Mouse (Mus musculus) MEL-GATA-1-ER (cell line): ENCODE results near the gene Ebpl.
"Not testable (repeated sequence)": the region's sequence is repeated elsewhere in the genome, so short reads cannot be mapped to it uniquely, and the experiment has no call there.

Experiments used
- DNase-seq: peaks from one replicate; pipeline ENCODE4 v3.0.0-alpha.2; 2012; ENCODE audit warnings: low read depth; ENCODE audit errors: extremely low read depth

Ebpl gene

DNA sequence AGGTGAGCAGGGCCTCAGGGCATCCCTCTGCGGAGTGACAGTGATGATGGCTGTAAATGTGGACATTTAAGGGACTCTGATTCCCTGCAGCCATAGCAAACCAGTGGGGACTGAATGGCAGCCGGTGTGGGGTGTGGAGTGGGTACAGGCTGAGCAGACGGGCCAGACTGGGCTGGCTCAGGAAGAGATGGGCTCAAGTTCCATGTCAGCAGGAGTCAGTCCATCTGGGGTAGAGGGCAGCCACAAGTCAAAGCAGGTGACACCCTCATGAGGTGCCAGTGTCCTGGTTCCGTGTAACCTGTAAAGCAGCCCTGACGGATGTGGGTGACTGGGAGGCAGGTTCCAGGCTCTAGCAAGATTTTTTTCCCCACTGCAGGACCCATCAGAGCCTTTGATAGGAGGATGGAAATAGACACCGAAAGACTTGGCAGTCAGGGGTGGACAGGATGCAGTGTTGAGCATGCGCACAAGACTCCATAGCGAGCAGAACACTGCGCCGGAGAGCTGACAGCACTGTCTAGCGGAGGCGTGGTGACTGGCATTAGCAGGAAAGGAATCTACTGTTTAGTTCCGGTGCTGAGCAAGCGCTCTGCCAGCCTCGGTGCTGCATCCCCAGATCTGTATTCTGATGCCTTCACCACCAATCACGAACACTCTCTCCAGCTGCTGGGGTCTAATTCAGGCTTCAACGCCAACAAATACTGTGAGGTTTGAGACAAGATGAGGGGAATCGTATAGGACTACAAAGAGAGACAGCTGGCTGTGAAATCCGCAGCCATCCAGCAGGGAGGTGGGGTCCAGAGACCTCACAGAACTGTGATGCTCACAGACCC lies 32.4 kb downstream of the Ebpl start:
- no peak for DNase-seq

DNA sequence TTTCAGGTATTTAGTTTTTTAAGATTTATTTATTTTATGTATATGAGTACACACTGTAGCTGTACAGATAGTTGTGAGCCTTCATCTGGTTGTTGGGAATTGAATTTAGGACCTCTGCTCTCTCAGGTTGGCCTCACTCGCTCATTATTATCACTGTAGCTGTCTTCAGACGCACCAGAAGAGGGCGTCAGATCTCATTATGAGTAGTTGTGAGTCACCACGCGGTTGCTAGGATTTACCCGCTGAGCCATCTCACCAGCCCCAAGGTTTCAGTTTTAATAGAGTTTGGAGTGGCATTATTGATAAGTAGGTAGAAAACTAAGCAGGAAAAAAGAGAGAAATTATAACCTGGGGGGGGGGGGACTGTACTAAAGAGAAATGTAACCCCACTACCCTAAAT lies 33.2 kb downstream of the Ebpl start:
- not testable (repeated sequence) for DNase-seq

DNA sequence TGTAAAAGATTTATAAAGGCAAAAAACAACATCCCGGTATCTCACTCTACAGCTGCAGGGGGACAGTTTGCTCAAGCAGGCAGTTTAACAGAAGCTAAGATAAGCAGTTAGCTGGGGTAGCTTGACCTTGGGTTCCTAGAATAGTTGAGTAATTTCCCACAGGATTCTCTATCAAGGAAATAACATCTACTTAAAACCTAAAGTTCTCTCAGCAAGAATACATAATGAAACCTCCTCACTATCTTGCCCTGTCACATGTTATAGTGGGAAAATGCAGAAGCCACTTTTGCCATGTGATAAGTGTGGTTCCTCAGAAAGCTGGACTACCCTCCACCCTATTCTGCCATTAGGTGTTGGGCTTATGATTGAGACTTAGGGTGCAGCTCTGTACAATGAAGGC lies 37.5 kb downstream of the Ebpl start:
- peak; percentile 70 for DNase-seq

DNA sequence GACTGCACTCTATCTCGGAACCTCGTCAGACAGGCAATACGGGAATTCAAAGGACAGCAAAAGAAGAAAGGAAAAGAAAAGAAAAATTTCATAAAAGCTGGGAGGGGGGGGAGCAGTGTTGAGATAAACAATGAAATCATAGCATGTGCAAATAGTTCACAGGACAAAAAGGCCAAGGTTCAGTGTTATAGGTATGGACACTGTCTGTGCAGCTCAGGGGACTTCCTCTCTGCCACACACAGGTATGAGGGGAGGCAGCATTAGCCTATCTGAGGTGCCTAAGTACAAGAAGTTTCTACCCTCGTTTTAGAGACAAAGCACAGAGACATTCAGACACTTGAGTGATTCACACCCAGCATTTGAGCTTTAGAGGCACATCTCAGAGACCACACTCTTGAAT lies 39.0 kb downstream of the Ebpl start:
- DNase-seq = no peak

DNA sequence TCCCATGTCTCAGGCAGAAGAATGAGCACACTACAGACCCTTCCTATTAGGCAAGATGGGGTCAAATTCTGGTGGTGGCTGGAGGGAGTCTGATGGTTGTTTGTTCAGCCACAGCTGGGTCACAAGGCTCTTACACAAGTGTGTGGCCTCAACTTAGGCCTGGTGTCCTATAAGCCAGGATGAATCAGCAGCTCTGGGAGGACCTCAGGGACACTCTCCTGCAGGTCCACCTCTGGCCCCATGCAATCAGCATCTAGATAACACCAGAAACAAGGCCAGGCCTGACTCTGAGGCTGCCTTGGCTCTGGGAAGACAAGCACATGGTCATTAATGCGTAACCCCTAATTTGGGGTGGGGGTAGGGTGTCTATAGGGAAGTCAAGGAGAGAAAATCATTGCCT lies 39.5 kb downstream of the Ebpl start:
- no peak for DNase-seq

DNA sequence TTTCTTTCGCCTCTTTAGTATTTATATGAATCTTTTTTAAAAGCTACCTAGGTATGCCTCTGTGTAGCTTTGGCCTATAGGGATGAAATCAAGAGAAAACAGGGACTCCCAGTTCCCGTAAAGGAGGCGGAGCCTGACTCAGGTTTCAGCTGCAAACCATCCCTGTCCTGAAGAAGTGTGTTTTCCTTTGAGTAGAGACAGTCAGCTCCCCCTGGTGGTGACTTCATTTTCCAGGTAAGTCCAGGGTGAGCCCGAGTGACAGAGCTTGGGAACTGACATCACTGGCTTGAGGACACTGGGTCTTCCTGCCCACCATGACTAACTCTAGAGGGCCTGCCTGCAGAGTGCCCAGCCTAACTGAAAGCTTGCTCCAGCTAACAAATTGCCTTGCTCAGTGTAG lies 43.4 kb downstream of the Ebpl start:
- no peak for DNase-seq

DNA sequence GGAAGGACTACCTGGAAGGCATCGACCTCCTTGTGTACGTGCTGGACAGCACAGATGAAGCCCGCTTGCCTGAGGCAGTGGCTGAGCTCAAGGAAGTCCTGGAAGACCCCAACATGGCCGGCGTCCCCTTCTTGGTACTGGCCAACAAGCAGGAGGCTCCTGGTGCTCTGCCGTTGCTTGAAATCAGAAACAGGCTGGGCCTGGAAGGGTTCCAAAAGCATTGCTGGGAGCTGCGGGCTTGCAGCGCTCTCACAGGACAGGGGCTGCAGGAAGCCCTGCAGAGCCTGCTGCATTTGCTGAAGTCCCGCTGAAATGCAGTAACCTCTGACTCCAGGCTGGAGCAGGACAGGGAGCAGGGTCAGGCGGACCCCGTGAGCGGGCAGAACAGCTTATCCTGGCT lies 49.3 kb downstream of the Ebpl start:
- DNase-seq = no peak

DNA sequence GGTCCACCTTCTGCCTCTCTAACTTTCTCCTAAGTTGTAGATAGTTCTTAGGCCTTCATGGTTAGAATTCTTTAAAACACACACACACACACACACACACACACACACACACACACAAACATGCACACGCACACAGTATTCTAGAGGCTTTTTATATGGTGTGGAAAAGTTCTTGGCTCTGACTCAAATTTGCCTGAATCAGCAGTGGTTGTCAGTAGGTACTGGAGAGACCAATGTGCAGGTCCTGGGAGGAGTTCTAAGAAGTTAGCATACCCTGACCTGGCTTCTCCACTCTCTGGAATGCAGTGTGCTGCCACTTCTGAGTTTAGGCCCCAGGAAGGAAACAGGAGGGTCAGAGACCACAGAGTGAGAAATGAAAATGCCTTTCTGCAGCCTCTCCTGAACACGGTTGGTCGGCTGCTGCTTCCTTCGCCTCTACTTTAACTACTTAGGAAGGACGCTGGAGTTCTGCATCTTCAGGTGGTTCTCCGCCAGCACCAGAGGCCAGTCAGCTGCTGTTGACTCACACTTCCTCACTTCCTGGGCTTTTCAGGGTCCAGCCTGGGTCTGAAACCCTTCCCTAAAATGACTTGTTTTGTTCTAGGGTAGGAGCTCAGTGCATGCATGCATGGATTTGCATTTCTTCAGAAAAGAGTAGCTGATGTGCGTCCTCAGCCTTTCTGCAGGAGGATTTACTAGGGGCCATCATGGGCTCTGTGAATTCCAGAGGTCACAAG lies 50.0 kb downstream of the Ebpl start:
- DNase-seq = no peak

DNA sequence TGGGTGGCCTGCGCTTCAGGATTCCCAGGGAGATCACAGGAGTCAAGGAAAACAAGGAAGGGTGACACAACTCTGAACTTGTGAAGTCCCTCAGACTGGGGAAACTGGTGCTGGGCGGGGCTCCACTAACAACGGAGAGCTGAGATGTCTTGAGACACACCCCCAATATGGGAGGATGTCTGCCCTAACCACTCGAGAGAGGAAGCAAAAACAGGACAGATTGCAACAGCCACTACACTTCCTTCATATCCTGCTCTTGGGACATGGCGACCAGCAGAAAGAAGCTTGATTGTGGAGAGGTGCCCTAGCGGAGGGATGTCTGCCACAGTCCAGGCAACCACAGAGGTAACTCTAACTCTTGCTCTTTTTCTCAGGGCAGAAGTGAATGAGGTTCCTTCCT lies 50.6 kb downstream of the Ebpl start, which contains the start of gene Arl11:
TSS of gene Arl11 (plus strand) at position 161 of the 400 bp plus-strand sequence.
- DNase-seq = no peak

DNA sequence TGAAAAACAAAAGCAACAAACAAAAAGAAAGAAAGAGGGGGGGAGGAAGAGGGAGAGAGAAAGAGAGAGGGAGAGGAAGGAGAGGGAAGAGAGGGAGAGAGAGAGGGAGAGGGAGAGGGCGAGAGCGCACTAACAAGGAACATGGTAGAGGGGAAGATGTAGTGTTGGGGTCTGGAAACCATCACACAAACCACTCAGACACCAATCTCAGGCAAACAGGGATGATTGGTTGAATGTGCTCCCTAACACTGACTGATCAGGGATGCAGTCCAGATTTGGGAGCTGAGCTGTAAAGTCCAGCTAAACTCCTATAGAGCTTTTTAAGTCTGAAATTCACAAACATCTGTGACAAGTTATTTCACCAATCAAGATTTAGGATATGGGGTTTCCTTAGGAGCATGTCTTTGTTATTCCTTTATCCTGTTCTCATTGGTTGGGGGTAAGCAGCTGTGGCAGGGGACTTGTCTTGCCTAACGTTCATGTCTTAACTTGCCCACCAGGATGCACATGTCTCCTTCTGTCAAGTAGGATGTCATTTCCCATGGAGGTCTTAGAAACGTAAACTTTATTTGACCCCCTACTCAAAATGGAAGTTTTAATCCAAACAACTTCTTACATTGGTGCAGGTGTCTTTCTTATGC lies 56.1 kb downstream of the Ebpl start:
- DNase-seq = no peak

DNA sequence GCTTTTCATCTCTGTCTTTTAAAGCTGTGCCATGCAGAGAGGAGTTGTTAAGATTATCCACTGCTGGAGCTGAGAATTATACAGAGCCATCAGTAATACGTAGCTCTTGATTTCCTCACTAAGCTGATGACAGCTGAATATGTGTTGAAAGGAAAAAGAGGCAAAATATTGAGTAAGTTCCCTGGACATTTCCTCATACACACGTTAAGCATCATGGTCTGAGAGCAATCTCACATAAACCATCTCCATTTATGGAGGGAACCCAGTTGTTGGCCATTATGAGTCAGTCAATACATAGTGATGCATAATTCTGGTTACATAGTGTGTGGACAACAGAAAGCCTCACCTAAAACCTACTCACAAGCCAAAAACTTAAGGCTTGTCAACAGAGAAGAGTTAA lies 57.8 kb downstream of the Ebpl start:
- DNase-seq = no peak

DNA sequence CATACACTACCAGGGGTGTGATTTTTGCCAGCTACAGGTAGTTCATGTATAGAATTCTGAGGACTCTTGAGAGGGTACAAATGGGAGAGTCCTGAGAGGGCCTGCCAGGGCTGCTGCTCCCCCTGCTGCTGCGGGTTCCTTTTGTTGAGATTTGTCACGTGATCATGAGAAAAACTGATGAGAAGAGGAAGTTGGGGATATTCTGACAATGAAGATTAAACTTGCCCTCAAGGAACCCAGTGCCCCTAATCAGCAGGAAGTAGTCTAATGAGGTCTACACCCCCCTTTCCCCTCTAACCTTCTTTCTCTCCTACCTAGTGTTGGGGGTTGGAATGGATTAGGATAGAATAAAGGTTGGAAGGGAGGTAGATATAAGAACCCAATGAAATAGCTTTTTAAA lies 58.9 kb downstream of the Ebpl start:
- DNase-seq = peak; percentile 58

DNA sequence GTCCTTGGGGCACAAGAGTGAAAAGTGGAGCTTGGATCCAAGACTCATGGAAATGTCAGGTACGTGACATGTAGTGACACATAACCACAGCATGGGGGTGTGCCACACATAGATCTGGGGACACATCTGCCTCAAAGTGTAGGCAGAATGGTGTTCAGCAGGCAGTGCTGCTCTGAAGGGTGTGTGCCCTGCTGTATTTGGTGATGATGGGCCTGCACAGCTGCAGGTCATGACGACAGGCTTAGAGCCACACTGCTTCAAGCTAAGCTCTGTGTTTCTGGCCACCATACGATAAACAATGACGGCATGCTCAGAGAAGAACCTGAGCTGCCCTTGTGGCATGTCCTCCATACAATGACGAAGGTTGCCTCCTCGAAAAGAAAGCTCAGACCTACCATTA lies 60.4 kb downstream of the Ebpl start:
- DNase-seq = no peak

DNA sequence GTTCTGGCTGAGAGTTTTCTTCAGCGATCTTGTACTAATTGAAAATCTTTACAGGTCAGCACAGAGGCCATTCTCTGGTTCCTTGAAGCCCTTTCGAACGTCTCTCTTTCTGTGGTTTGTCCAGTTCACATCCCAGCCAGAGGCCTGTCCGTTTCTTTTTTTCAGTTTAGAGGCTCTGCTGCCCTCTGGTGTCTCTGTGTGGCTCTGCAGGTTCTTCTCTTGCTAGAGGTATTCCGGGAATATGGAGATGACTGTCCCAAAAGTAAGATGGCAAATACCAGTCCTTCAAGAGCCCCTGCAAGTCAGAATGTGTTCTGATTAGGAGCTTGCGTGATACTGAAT lies 65.5 kb downstream of the Ebpl start:
- DNase-seq = peak; percentile 67

DNA sequence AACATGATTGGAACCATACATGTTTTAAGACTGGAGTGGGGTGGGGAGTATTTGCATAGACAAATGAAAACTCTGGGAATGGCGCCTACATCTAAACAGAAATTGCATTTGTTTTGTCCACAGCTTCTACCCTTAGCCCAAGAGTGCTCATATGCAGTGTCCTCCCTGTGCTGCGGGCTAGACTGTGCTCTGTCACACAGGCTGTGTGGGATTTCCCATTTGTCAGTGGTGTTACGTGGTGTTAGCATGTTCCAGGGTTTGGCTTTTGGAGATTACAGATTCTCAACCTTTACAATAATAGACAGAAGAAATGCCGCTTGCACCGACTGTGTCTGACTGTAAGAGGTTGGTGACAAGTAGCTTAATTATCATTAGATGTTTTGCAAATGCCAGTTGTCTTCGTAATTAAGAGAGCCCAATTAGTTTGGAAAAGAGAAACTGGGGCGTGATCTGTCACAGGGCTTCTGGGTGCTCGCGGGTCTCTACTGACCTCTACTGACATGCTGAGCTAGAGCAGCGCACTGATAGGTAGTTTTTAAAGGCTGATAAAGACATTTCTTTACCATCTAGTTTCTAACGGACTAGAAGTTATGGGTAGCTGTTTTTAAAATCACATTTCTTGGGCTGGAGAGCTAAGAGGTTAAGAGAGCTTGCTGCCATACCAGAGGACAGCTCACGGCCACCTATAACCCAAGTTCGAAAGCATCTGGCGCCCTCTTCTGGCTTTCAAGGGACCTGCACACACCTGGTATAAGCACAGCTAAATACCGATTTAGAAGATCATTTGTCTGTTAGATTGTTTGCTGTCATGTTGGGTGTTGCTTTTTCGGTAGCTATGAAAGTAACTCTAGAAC lies 66.1 kb downstream of the Ebpl start:
- peak; percentile 76 for DNase-seq

DNA sequence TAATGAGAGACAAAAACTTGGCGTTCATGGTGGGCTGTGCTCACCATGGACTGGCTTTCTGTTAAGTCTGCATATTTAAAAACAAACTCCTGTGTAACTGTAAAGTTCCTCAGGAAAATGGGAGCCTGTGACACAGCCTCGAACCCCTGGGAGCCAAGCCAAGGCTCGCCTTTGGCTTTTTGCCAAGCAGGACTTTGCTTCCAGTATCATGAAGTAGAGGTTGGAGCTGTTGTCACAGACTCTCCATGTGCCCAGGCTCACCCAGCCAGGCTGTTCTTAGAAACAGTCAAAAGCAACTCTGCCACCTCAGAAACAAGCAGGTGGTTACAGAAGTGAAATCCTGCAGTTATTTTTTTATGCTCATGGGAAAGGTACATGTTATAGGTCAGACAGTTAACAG lies 69.6 kb downstream of the Ebpl start:
- DNase-seq = no peak

DNA sequence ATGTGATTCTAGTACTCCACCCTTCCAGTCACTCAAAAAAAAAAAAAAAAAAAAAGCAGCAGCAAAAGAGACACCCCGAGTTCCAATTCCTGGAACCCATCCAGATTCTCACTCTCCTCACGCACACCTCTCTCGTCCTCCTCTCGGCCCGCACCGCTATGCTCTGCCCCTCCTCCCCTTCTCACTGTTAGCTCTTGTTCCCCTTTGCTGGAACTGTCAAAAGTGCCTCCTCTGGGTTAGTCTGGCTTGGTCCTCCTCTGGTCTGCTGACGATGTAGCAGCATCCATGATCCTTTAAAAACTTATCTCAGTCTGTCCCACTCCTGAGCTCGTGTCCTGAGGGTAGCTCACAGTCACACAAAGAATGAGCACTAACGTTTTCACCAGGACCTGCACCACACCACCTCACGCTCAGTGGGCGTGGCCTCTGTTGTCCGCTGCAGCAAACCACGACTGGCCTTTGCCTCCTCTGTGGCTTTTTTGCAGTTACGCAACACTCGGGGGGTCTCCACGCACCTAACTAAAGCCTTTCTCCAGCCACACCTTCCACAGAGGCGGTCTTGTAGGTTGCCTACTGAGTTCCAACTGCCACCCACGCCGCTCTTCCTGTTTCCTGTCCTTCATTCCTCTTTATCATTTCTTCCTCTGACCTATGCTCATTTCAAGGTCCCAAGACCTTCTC lies 71.5 kb downstream of the Ebpl start:
- no peak for DNase-seq
